Mouse (Mus musculus) stomach, postnatal 0 days (tissue): ENCODE data around the gene Rplp2.

Source experiments
- CTCF ChIP-seq: IDR thresholded peaks from 2 replicates; pipeline ENCODE4 v1.5.1; 2016; ENCODE audit warnings: antibody characterized with exemption, low read depth, mild to moderate bottlenecking, moderate library complexity
- EP300 ChIP-seq: optimal IDR thresholded peaks from 2 replicates; pipeline ENCODE3; 2016; ENCODE audit warnings: antibody characterized with exemption

- TF ChIP-seq EP300: no peak
- TF ChIP-seq CTCF: no peak
Measured at GRCm38 (mm10) chr7:141466607-141467148, 19.5 kb downstream of the Rplp2 start.
